Mouse (Mus musculus) adrenal gland (tissue): Measurements from ENCODE around the gene Slc12a8.

ENCODE experiments used
- intact Hi-C: fragments of 180-260 bp; cut with DNase I; formaldehyde crosslinking; loops from one replicate; pipeline ENCODE4 v1.15.1; 2025

Gene Slc12a8

DNA sequence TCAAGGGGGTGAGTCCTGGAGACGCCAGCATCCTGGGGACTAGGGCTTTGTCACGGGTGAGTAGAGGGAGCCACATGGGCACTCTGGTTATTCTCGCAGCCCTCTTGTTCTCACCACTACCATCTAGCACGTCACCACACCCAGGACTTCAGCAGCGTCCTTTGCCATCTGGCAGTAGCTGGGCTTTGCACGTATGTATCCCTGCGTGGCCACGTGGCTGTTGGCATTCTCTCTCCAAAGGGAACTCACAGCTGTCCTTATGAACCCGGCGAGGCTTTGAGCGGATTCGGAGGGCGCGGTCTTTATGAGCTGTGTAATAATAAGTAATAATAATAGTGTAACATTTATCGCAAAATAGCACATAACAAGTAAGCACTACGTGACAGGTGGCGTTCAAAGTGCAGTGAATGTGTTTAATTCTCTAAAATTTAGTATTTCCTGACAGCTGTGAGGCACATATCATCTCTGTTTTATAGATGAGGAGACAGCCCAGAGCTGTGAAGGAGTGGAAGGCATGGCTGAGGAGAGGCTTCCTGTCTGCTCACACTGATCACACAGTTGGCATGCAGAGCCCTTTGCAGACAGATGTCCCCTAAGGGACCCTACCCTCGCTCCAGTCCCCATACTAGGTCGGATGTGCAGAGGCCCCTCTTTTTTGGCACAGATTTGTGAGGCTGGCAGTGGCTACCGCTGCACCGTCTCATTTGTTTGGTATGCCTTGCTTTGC is 20.5 kb downstream of the Slc12a8 start:
- intact Hi-C loops: no loop called here

DNA sequence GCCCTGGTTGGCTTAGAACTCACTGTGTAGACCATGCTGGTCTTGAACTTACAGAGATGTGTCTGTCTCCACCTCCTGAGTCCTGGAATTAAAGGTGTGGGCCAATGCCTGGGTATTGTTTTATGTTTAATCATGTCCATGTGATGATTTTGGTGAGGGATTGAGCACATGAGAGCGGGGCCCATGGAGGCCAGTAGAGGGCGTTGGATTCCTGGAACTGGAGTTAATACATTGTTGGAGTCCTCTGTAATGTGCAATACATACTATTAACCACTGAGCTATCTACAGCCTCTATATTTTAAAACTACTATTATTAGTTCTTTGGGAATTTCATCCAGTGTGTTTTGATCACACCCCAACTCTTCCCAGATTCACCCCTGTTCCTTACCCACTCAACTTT is 27.2 kb downstream of the Slc12a8 start:
- intact Hi-C loops: no loop called here

DNA sequence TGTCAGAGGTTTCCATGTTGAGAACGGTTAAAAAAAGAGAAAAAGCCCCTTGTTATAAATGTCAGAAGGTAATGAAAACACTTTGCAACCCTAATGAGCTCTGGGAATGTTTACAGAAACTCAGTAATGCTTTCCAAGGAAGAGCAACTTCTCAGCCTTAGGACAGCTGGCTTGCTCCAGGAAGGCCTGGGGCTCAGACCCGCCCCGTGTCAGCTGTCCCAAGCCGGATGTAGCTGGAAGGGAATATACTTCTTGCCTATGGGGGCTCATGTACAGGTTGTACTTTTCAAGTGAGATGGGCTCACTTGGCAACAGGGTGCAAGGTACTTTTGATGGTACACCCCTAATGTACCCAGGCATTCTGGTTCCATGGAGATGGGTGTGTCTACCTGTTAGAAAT is 28.4 kb downstream of the Slc12a8 start:
- intact Hi-C loops: no loop called here

DNA sequence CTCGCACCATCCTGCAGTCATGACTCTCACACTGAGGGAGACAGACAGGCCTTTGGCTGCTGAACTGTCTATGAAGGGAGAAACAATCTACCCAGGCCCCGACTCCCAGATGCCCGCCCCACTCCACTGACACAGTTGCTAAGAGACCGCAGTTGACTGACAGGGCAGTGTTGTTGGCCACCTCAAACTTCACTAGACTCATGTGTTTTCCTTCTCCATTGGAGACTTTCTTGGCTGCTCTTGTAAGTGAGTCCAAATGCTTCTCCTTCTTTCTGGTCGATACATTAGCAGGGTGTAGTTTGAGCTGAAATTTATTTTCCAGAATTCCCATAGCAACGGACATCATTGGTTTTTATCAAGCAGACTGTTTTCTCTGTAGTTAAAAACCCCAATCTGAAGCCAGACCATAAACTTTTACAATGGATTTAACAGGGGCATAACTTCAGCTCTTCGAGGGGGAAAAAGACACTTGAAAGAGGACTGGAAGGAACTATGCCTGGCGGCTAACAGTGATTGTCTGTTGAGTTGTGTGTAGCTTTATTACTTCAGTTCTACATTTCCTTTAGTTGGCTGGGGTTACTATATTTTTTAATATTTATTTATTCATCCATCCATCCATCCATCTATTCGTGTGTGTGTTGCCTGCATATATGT is 36.7 kb downstream of the Slc12a8 start:
- intact Hi-C loops: loop anchor here (10.0 kb wide), 1 partner anchor 251 kb away; no protein-coding TSS in a partner anchor

DNA sequence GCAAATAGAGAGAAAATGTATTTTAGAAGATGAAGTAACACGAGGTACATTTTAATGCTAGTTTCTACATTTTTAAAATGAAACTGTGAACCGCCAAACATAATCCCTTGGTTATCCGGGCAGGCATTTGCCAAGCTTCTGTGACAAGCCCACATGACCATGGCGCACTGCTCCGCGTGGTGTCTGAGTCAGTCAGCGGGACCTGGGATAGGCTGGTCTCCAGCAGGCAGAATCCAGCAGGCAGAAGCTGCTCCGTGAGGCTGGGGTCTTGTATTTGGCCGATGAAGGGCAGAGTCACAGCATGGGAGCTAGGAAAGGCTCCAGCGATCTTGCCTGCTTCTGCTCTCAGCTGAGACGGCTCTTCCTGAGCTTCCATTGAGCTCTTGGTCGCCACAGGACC is 41.0 kb downstream of the Slc12a8 start:
- intact Hi-C loops: loop anchor here (10.0 kb wide), 1 partner anchor 247 kb away; no protein-coding TSS in a partner anchor

DNA sequence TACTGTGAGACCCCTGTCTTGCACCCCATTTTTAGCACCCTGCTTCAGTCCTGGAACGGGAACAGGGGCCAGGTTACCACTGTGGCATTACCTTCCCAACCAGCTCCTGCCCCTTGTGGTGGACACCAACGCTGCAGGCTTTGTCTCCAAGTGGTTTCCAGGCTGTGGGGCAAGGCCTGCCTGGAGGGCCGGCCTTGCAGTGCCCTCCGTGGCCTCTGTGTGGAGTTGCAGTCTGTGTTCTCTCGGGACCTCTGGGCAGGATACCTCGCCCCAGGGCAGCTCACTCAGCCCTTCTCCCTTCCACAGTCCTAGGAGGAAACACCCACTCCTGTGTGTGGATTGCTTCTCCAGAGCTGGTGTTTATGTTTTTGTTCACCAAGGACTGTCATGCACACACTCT is 43.2 kb downstream of the Slc12a8 start:
- intact Hi-C loops: loop anchor here (1.0 to 10.0 kb wide), 2 partner anchors 125 to 180 kb away; partner anchors contain the start of gene Heg1

DNA sequence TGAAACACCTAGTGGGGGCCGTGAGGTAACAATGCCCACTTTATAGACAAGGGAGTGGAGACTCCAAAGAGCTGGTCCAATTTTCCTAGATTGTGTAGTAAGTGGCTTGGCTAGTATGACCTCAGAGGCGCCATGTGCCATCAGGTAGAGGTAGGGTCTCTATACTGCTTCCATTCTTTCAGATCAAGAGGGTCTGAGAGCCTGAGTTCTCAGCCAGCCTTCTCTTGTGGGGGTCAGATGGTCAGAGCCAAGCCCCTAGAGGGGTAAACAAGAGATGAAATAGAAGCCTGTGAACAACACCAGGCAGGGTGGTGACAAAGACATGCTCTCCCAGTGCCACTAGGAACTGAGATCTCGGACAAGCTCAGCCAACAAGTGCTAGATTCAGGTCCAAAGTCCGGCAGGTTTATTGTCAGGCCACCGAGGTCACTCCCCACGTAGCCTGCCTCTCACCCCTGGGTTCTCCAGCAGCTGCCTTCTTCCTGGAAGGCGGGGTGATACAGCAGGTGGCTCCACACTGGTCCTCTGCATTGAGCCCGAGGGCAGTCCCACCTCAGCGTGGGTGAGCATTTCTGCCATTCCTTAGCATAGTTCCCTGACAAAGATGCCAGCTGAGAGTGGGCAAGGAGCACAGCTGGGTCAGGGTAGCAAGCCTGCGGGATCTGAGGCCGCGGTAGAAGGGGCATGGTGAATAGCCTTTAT is 44.3 kb downstream of the Slc12a8 start:
- intact Hi-C loops: loop anchor here (10.0 kb wide), 1 partner anchor 123 kb away; the partner anchor contains the start of gene Heg1

DNA sequence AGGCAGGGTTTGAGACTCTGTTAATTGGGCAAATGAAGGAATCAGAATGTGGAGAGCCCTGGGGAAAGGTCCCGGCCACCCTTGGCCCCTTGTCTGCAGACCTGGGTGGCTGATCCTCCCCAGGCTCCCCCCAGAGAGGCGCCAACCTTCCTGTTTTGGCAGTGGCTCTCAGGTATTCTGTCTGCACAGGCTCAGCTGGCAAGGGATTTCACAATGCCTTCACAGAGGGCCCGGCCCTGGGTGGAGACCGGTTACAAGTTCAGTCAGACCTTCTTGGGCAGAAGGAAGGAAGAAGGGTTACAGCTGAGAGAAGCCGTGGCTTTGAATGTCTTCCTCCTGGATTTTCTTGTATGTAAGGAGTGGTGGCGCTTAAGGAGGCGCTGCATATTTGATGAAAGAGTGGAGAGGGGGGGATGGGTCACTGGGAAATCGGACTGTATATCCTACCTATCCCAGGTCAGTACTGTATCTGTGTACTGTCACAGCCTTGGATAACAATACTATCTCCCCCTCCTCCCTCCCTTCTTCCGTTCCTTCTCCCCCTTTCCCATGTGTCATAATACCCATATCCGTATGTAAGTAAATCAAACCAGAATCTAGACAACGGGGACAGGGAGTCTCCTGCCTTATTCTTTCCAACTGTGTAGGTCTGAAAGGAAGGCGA is 45.9 kb downstream of the Slc12a8 start:
- intact Hi-C loops: loop anchor here (10.0 kb wide), 1 partner anchor 122 kb away; the partner anchor contains the start of gene Heg1

DNA sequence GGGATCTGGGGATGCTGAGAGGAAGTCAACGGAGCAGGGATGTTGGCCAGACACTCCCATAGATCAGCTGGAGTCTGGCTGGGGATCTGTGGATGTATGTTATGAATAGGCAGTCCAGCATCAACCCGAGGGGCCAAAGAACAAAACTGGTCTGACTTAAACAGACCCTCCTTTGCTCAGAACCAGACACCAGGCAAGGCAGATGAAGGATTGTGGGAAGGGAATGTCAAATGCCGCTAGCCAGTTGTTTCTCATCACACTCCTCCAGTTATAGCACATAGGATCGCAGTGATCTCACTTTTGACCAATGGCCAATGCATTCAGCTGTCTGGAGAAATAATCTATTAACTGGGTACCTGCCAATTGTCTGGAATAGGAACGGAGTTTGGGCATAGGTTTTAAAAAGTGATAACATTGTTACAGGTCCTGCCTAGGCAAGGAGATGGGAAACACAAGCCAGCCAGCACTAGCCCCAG is 46.4 kb downstream of the Slc12a8 start:
- intact Hi-C loops: loop anchor here (10.0 kb wide), 1 partner anchor 121 kb away; the partner anchor contains the start of gene Heg1

DNA sequence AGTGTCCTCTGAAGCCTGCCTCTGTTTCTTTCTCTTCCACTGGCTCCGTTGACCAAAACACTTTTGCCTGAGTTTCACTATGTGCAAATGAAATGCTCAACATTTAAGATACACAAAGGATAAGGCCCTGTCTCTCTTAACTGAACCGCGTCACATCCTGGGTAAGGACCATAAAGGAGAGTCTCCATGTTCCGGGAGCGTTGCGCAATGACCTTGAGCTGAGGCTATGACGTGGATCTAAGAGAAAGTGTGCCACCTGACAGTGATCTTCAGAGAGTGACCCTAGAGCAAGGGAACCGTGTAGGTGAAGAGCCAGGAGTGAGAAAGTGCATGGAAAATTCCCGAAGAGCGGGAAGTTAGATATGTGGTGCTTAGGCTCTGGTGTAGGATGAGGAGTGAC is 49.3 kb downstream of the Slc12a8 start:
- intact Hi-C loops: loop anchor here (10.0 kb wide), 1 partner anchor 118 kb away; the partner anchor contains the start of gene Heg1

DNA sequence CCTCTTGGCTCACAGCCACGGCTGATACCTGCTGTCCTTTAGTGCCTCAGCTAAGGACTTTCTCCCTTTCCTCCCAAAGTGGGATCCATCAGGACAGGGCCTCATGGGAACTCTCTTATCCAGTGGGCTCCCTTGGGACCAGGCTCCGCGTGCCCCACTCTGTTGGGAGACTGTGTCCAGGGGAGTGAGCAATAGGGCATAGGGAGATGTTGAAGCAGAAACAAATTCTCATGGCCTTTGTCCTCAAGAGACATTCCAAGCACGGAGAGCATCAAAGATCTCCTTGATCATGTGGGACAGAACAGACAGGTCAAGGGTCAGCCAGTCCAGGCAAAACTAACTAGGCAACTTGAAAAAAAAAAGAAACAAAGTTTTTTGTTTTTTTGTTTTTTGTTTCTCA is 50.6 kb downstream of the Slc12a8 start:
- intact Hi-C loops: loop anchor here (10.0 kb wide), 1 partner anchor 117 kb away; the partner anchor contains the start of gene Heg1

DNA sequence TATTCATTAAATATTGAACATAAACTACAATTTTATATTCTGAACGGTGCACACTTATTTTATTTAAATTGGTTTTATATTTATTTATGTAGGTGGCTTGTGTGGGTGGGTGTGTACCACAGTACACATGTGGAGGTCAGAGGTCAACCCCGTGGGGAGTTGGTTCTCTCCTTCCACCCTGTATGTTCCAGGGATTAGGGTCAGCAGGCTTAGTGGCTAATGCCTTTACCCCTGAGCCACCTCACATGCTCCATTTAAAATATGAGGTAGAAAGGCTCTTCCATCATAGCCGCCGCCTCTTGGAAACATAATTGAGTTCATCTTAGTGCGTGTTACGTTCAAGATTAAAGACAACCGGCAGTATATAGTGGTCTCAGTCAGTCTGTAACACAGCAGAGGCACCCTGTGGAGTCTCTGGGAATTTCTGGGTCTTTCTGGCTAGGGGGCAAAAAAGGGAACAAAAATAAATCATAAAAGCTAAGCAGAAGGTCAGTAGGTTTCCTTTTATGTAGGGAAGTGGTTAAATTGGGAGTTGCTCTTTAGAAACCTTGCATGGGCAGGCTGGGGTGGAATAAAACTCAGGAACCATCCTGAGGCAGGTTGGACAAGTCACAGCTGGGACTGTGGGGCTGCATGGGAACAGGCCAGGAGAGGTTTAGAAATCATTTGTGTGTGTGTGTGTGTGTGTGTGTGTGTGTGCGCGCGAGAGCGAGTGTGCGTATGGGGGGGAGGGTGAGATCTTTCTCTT is 51.3 kb downstream of the Slc12a8 start:
- intact Hi-C loops: loop anchor here (10.0 kb wide), 1 partner anchor 116 kb away; the partner anchor contains the start of gene Heg1

DNA sequence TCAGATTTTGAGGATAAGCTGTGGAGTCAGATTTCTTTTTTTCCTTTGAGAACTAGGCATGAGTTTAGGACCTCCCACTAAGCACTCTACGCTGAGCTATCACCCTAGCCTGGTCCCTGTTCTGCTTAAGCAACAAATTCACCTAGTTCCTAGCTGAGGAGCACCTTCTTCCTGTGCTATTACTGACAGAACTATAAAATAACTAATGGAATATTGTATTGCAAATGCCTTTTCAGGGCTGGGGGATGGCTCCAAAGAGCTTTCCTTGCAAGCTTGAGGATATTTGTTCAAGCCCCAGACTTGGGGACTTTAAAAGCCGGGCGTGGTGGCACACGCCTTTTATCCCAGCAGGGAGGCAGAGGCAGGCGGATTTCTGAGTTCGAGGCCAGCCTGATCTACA is 55.5 kb downstream of the Slc12a8 start:
- intact Hi-C loops: no loop called here

DNA sequence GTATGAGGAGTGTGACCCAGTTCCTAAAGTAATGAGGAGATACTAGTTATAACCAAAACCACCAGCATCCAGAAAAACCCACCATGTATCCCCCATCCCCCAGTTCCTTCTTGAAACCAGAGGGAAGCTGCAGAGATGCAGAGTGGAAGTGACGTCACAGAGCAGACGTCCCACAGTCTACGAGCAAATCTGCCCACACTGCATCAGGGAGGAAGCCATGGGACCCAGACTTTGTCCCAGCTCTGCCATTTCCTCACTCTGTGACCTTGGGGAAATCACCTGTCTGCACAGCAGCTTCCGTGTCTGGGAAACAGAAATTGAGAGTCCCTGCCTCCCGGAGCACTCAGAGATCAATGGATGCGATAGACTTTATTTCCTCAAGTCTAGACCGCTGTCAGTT is 56.6 kb downstream of the Slc12a8 start:
- intact Hi-C loops: no loop called here

DNA sequence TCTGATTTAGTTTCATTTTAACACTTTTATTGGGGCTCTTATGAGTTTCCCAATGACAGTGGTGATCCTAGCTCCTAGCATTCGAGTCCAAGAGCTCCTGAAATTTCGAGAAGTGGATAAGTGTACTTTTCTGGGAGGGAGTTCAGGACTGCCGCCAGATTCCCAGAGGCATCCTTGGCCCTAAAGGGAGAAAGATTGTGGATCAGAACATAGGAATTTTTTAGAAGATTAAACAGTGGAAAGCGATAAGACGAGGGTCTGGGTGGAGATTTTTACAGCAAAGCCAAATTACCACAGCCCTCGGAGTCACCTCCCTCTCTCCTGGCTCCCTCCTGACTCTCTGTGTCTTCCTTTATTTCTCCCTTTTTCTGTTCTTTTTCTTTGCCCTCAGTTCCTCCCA is 58.6 kb downstream of the Slc12a8 start:
- intact Hi-C loops: no loop called here

DNA sequence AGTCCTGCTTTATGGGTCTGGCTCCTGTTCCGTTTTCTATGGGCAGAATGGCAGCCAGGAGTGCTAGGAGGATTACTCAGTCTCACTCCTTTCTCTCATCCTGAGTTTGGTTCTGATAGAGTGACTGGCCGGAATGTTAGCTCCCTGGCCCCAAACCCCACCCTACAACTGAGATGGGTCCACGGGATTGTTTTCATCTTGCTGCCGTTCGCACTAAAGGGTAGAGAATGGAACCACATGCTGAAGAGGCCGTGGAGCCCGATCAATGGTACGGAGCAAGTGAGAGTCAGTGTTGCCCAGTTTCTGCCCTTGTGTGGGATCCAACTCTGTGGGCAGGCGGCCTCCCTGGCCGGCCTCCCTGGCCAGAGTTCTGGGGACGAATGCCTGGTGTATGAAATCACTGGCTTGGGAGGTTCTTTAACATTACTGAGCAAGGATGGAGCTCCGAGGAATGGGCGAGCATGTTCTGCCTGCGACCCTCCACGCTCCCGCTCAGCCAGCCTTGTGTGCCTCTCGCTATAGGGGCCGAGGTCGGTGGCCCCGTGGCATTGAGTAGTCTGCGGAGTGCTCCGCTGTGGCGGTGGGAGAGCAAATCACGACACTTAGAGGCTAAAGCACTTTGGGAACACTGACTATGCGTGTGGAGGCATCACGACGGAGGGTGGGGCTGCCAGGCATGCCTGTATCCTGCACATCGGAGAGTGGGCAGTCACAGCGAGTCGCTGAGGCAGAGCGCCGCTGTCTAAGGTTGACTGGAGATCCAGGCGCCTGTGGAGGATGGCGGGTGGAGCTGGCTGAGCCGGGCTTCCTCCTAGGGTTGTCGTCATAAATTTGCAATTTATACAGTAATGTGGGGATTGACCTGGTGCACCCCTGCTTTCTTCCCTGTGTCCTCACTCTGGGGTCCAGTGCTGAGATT is 59.4 kb downstream of the Slc12a8 start:
- intact Hi-C loops: no loop called here

DNA sequence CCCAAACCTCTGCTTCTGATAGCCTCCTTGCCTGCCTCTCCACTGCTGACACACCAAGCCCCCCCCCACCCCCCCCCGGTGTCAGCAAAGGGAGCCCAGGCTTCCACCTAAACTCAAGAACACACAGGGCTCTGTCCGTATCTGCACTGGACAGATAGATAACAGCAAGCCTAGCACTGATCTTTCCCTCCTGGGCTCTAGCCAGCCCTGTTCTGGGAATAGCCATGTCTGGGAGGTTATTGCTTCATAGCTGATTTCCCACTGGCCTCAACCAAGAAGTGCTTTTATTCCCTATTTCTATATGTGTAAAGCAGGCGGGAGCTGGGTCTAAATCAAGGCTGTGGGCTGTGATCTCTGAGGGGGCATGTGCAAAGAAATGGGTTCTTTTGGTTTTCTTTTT is 61.3 kb downstream of the Slc12a8 start:
- intact Hi-C loops: no loop called here

DNA sequence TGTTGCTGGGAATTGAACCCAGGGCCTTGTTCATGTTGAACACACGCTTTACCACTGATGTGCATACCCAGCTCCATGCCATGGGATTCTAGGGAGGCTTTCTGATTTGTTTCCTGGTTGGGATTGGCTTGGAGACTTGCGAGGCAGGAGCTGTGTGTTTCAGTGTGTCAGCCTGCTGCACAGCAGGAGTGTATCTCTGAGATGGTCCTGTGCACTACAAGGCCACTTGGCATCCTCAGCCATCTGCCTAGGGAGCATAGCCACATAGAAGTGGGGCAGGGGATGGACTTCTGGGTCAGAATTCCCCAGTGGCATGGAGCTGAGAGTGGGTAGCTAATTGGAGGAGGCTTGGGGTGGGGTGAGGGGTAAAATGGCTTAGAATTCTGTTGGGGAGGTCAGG is 63.2 kb downstream of the Slc12a8 start:
- intact Hi-C loops: no loop called here

DNA sequence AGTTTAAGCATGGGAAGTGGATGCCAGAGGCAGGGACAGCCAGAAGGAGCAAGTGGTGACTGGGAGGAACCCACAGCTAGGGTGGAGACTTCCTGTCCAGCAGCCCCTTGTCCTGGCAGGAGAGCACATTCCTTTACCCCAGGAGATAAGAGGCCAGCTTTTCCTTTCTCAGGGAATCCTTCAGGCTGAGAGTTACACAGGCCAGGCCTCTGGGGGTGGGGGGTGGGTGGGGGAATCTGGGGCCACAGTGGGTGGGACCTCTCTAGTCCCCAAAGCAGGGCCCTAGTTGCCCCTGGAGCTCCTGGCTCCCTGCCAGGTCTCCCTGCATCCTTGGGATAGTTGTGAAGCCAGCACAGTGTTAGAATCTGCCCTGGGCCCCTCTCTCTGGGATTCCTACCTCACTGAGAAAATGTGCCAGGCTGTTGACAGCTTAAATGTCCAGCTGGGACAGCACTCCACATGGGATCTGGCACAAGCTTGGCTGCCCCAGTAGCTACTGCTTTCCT is 63.7 kb downstream of the Slc12a8 start:
- intact Hi-C loops: no loop called here
